Mouse (Mus musculus) hindbrain, postnatal 0 days (tissue): ENCODE data around the gene Rusc1. TPM values are rescaled to one million over a fixed set of nuclear protein-coding genes. Genes with fewer than 3 reads are reported as not detected.
A peak's percentile ranks its signal among the peaks of the same experiment; 100 is the strongest.

Source experiments
- ATAC-seq: fragments of 200-750 bp; cut with Nextera tagmentation; 2 replicates; pipeline ENCODE4 v1.8.0; 2017; ENCODE audit warnings: mild to moderate bottlenecking, moderate TSS enrichment, moderate library complexity
- DNase-seq: peaks from one replicate; pipeline ENCODE4 v3.0.0-alpha.2; 2015; ENCODE audit warnings: low spot score
- H3K27ac ChIP-seq: fragments of 300-500 bp; sonication (generic); 2 replicates; pipeline ENCODE4 v1.5.1; 2014; ENCODE audit warnings: mild to moderate bottlenecking
- H3K27me3 ChIP-seq: fragments of 300-500 bp; sonication (generic); 2 replicates; pipeline ENCODE4 v1.6.1; 2014; ENCODE audit warnings: low read length, mixed read lengths; ENCODE audit not compliant: insufficient read depth
- H3K36me3 ChIP-seq: fragments of 300-500 bp; sonication (generic); 2 replicates; pipeline ENCODE4 v1.6.1; 2014; ENCODE audit warnings: low read length, mixed read lengths; ENCODE audit not compliant: insufficient read depth
- H3K4me1 ChIP-seq: fragments of 300-500 bp; sonication (generic); 2 replicates; pipeline ENCODE4 v1.6.1; 2014; ENCODE audit warnings: antibody characterized with exemption, low read length, mixed read lengths; ENCODE audit not compliant: insufficient read depth
- H3K4me2 ChIP-seq: fragments of 300-500 bp; sonication (generic); 2 replicates; pipeline ENCODE4 v1.6.1; 2014; ENCODE audit warnings: low read depth, mild to moderate bottlenecking, low read length, moderate library complexity, mixed read lengths
- H3K4me3 ChIP-seq: fragments of 300-500 bp; sonication (generic); 2 replicates; pipeline ENCODE4 v1.5.1; 2014; ENCODE audit warnings: low read length
- H3K9ac ChIP-seq: fragments of 300-500 bp; sonication (generic); replicated peaks from 2 replicates; pipeline ENCODE4 v1.6.1; 2014; ENCODE audit warnings: mild to moderate bottlenecking, low read length, moderate library complexity, mixed read lengths
- H3K9me3 ChIP-seq: fragments of 300-500 bp; sonication (generic); 2 replicates; pipeline ENCODE4 v1.6.1; 2016; ENCODE audit warnings: low read length, mixed read lengths
- CTCF ChIP-seq: IDR thresholded peaks from 2 replicates; pipeline ENCODE4 v1.5.1; 2016; ENCODE audit warnings: antibody characterized with exemption, control low read depth, low read depth
- WGBS: fragments of 180-500 bp; shearing (Covaris S2); extraction: QIAGEN DNeasy Blood & Tissue Kit; methylation state at CpG from one replicate; pipeline ENCODE4 v1.1.7; 2014; 5-methylcytosine and 5-hydroxymethylcytosine counted together
- polyA plus RNA-seq: library from polyadenylated mRNA; unstranded; fragments of >200 nt; fragmentation: Nextera tagmentation; extraction: Ambion mirVana; gene quantifications from 2 replicates; pipeline ENCODE4 v1.2.1, GENCODE M21; 2015
- total RNA-seq: library from RNA; depleted of rRNA; stranded (reverse); fragments of >200 nt; gene quantifications from 2 replicates; pipeline ENCODE4 v1.2.3, GENCODE M21; 2014

Rusc1 gene
- total and polyA plus RNA-seq, 2 experiments from 2014 or later: 95.6 to 197 TPM

- no peak overlapping the region for H3K27ac ChIP-seq
- no peak for TF ChIP-seq CTCF
- DNase-seq (no peak), ATAC-seq (no peak)
- H3K9ac ChIP-seq: no peak overlapping the region
- WGBS: 80% methylated on average over 10 of the region's 10 CpGs
- no peak overlapping the region for H3K4me2 ChIP-seq
- H3K4me1 ChIP-seq: 0 out of 2 replicates have a peak, but pooled peaks cover 13% of the 10 kb centered on the region
- no peaks in the 10 kb centered on the region for H3K9me3 ChIP-seq
- H3K36me3 ChIP-seq: peaks cover 41% of the 10 kb centered on the region
- no peaks in the 10 kb centered on the region for H3K27me3 ChIP-seq
- H3K4me3 ChIP-seq: no peak overlapping the region
Measured at GRCm38 (mm10) chr3:89094021-89094420, 910 bp upstream of the Rusc1 start.

GRCm38 (mm10) chr3:89092509-89093090 is 511 bp downstream of the Rusc1 start:
- no peak for DNase-seq
- Histone ChIP-seq H3K4me1 (0 out of 2 replicates have a peak, but pooled peaks cover 13% of the 10 kb centered on the region), H3K27ac (peak overlapping the region; percentile 79), H3K27me3 (no peaks in the 10 kb centered on the region), H3K4me3 (peak overlapping the region; percentile 73), H3K36me3 (peaks cover 36% of the 10 kb centered on the region), H3K4me2 (peak overlapping the region; percentile 98), H3K9ac (peak overlapping the region; percentile 78), H3K9me3 (no peaks in the 10 kb centered on the region)
- TF ChIP-seq CTCF: no peak
- WGBS: 16% methylated on average over 11 of the region's 11 CpGs
- peak; percentile 7 for ATAC-seq

DNA sequence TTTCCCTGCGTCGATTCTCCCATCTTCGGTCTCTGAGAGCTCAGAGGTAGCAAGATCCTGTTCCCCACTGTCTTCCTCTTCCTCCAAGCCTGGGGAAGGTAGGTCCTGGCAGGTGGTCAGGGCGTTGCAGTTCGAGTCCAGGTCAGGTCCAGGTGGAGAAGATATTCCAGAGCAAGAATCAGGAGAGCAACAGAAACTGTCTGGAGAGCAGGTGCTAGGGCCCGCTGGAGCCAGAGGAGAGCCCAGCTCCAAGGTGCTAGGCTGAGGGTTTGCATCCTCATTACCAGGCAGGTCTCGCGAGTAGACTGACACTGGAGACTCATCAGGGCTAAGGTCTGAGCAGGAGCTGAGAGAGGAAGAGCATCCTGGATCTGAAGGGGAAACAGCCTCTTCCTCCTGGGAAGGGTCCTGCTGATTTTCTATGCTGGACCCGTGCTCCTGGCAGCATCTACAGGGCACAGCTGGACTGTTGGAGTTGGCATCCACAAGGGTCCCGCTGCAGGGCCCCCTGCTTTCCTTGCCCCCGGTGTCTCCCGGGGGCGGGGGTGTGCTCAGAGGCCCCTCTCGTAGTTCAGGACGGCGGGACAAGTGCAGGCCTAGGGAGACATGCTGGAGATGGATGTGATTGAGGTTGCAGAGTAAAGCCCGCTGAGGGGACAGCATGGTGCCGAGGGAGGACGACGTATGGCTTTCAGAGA is 1.2 kb downstream of the Rusc1 start:
- no peak for DNase-seq
- ATAC-seq: no peak
- H3K4me1 ChIP-seq: 0 out of 2 replicates have a peak, but pooled peaks cover 13% of the 10 kb centered on the region
- WGBS: 7% methylated on average over 20 of the region's 20 CpGs
- peaks cover 37% of the 10 kb centered on the region for H3K36me3 ChIP-seq
- H3K9me3 ChIP-seq: no peaks in the 10 kb centered on the region
- H3K9ac ChIP-seq: peak overlapping the region; percentile 78
- H3K4me3 ChIP-seq: peak overlapping the region; percentile 73
- H3K27me3 ChIP-seq: no peaks in the 10 kb centered on the region
- H3K4me2 ChIP-seq: peak overlapping the region; percentile 98
- no peak for TF ChIP-seq CTCF
- H3K27ac ChIP-seq: peak overlapping the region; percentile 79

GRCm38 (mm10) chr3:89090694-89091655 is 2.1 kb downstream of the Rusc1 start:
- WGBS: under 1% methylated on average over 67 of the region's 74 CpGs
- Histone ChIP-seq H3K4me1 (0 out of 2 replicates have a peak, but pooled peaks cover 13% of the 10 kb centered on the region), H3K4me2 (peak overlapping the region; percentile 98), H3K9me3 (no peaks in the 10 kb centered on the region), H3K4me3 (peak overlapping the region; percentile 73), H3K9ac (peak overlapping the region; percentile 78), H3K36me3 (peaks cover 35% of the 10 kb centered on the region; the same call in 1 of the 2 replicates), H3K27me3 (no peaks in the 10 kb centered on the region), H3K27ac (peak overlapping the region; percentile 80)
- ATAC-seq: peak; percentile 63
- peak; percentile 71 for TF ChIP-seq CTCF
- DNase-seq: peak; percentile 82

DNA sequence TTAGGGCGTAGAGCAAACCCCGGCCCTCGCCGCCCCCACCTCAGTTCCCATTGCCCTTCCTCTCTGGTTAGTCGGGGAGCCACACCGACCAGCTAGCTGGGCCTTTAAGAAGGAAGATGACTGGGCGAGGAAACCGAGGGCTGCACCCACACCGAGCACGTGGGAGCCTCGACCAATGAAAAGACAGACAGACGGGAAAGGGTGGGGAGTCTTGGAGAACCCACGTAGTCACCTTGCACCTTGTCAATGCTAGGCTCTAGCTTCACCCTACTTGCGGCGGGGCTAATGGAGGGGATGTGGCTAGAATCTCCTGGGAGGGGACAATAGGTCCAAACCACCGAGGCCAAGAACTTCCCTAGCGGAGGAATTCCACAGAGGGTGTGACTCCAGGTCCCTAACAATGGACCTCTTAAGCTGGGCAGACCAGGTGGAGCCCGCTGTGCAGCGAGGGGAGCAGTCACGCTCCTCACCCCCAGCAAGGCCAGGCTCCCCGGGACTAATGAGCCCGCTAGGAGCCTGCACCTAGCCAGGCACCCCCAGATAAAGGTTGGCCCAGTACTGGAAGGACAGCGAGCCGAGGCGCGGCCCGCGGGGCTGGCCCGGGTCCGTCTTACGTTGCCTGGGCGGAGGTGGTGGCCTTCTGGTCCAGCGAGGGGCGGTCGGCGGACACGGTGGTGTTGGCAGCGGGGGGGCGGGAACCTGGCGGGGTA is 3.1 kb downstream of the Rusc1 start:
- Histone ChIP-seq H3K4me2 (peak overlapping the region; percentile 98), H3K36me3 (peaks cover 32% of the 10 kb centered on the region), H3K4me1 (0 out of 2 replicates have a peak, but pooled peaks cover 13% of the 10 kb centered on the region), H3K9me3 (no peaks in the 10 kb centered on the region), H3K9ac (peak overlapping the region; percentile 78), H3K4me3 (peak overlapping the region; percentile 73), H3K27ac (peak overlapping the region; percentile 80), H3K27me3 (no peaks in the 10 kb centered on the region)
- ATAC-seq: peak; percentile 72
- TF ChIP-seq CTCF: no peak
- peak; percentile 90 for DNase-seq
- WGBS: under 1% methylated on average over 39 of the region's 40 CpGs

GRCm38 (mm10) chr3:89088974-89089373 is 4.1 kb downstream of the Rusc1 start:
- Histone ChIP-seq H3K4me2 (peak overlapping the region; percentile 98; the same call in 1 of the 2 replicates), H3K27me3 (no peaks in the 10 kb centered on the region), H3K9me3 (no peaks in the 10 kb centered on the region), H3K4me1 (0 out of 2 replicates have a peak, but pooled peaks cover 13% of the 10 kb centered on the region), H3K4me3 (peak overlapping the region; percentile 73), H3K36me3 (peaks cover 30% of the 10 kb centered on the region), H3K27ac (no peak overlapping the region), H3K9ac (no peak overlapping the region)
- DNase-seq (no peak), ATAC-seq (no peak)
- no peak for TF ChIP-seq CTCF
- 79% methylated on average over 14 of the region's 14 CpGs for WGBS
